In genomic region chr8:61391058-61391434, GRCm38 (mm10) we compare ENCODE assay signal across 9 mouse cellular contexts.
A peak's percentile ranks its signal among the peaks of the same experiment; 100 is the strongest.
DNase-seq lines count a peak whose midpoint lies in the region; ATAC-seq lines count a peak whose summit lies in the region.
"Had no signal": no experiment of that assay in that cellular context is flagged by ENCODE, and none has a peak within 500 bp of the region (broad histone marks: within the 10 kb centered on the region; RNA-seq: fewer than 3 reads in every experiment).

No protein-coding gene starts in this region.

- H3K27ac ChIP-seq in kidney, embryonic 15.5 days = peak overlapping the region; percentile 38
- H3K27ac ChIP-seq in heart, embryonic 13.5 days (replicated peaks) = peak overlapping the region; percentile 20; the same call in 1 of the 2 replicates
- H3K27ac ChIP-seq: macrophage had no signal

- H3K36me3 ChIP-seq in kidney, embryonic 15.5 days = peaks cover 54% of the 10 kb centered on the region
- H3K36me3 ChIP-seq in heart, embryonic 13.5 days = peaks cover 12% of the 10 kb centered on the region

- no peak overlapping the region for H3K4me2 ChIP-seq in kidney, embryonic 15.5 days
- no peak overlapping the region for H3K4me2 ChIP-seq in heart, embryonic 13.5 days

- no peak overlapping the region for H3K4me3 ChIP-seq in kidney, embryonic 15.5 days (replicated peaks)
- H3K4me3 ChIP-seq in heart, embryonic 13.5 days = no peak overlapping the region

- no peaks in the 10 kb centered on the region for H3K9me3 ChIP-seq in kidney, embryonic 15.5 days (replicated peaks)
- no peaks in the 10 kb centered on the region for H3K9me3 ChIP-seq in heart, embryonic 13.5 days

- 73% methylated on average over 13 of the region's 13 CpGs for WGBS in kidney, embryonic 15.5 days
- WGBS in heart, embryonic 13.5 days = 58% methylated on average over 13 of the region's 13 CpGs

- no peak overlapping the region for H3K9ac ChIP-seq in kidney, embryonic 15.5 days
- H3K9ac ChIP-seq in heart, embryonic 13.5 days = no peak overlapping the region

- no peak for DNase-seq in kidney, postnatal 14 days
- DNase-seq in adrenal gland, postnatal 36 days = peak; percentile 40 to 50
- peak; percentile 67 for DNase-seq in lung, postnatal 10 days
- DNase-seq in ovary, postnatal 36 days (ENCODE audit: low spot score) = no peak
- no peak for DNase-seq in right cerebral cortex, adult 2 months (ENCODE audit: low spot score in 2 of 2)
- no peak for DNase-seq in layer of hippocampus, adult 8-10 months (ENCODE audit: low spot score in 2 of 2)

- no peaks in the 10 kb centered on the region for H3K27me3 ChIP-seq in kidney, embryonic 15.5 days
- H3K27me3 ChIP-seq in heart, embryonic 13.5 days (replicated peaks) = peaks cover 9% of the 10 kb centered on the region; the same call in 1 of the 2 replicates

- peak; percentile 24; the same call in 1 of the 2 replicates for ATAC-seq in kidney, embryonic 15.5 days (replicated peaks; ENCODE audit: low FRiP score)
- ATAC-seq in heart, embryonic 13.5 days (ENCODE audit: extremely low read depth, insufficient number of reproducible peaks, low FRiP score, low TSS enrichment) = no peak

- H3K4me1 ChIP-seq in kidney, embryonic 15.5 days = peaks cover 23% of the 10 kb centered on the region
- H3K4me1 ChIP-seq in heart, embryonic 13.5 days = peaks cover 42% of the 10 kb centered on the region

Comparison
In these comparisons a context has a peak if more than half of its experiments do, and no peak if none do; other contexts are left out.
1. DNase-seq: peak in adrenal gland, postnatal 36 days (2 of 2) and lung, postnatal 10 days (single experiment); none in kidney, postnatal 14 days (single experiment), ovary, postnatal 36 days (single experiment), right cerebral cortex, adult 2 months (0 of 2) and layer of hippocampus, adult 8-10 months (0 of 2).